Mouse (Mus musculus) adipocyte (in vitro differentiated cells): ENCODE measurements around the gene Mospd1.

Source experiments
- DNase-seq: peaks from one replicate; pipeline ENCODE4 v3.0.0-alpha.2; 2016; ENCODE audit warnings: low spot score

Mospd1 gene

DNA sequence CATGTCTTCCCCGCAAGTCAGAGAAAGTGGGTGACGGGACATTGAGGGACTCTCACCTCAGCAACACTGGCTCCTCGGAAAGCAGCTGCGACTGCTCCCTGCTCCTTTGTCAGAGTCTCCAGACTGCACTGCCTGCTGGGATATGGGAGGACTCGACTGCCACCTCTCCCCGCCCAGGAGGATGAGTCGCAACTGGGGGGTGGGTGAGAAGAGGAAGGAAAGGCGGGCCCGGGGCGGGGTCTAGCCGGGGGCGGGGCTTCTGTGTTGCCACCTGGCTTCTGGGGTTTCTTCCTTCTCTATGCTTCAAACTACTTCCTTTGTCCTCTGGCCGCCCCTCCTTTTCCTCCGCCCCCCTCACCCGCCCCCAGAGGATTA lies at the start of gene Mospd1:
Mospd1 (minus strand) TSS at position 137 of the 375 bp plus-strand sequence.
- peak; percentile 86 for DNase-seq

DNA sequence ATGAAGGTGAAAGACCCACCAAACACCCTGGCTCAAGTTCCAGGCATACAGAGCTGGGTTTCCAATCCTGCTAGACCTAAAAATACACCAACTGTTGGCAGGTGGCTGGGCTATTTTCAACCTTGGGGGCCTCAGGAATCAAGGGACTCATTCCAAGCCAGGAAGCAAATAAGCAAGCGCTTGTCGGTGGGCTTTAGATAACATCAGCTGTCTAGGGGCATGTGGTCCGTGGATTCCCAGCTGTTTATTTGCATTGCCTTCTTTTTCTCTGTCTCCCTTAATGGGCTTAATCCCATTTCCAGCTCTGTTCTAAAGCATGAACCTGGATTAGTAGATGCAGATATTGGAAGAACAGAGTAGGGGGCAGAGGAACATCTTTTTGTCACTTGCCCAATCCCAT lies 16.1 kb upstream of the Mospd1 start:
- DNase-seq = no peak

DNA sequence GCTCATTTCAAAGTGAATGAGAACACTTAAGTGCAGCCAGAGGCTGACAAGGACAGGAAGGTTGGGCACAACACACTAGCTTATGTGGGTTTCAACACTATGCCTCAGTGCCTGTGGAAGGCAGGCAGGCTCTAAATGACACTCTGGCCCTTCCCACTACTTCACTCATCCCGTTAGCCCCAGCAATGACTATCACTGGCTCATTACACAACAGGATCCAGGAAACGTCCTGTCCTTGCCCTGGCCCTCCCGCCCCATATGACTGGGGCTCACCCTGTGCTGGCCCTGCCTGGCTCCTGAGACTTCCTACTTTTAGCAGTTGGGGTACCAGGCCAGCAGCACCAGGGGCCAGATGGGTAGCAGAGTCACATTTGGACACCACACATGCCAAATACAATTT lies 12.8 kb upstream of the Mospd1 start:
- peak; percentile 14 for DNase-seq

DNA sequence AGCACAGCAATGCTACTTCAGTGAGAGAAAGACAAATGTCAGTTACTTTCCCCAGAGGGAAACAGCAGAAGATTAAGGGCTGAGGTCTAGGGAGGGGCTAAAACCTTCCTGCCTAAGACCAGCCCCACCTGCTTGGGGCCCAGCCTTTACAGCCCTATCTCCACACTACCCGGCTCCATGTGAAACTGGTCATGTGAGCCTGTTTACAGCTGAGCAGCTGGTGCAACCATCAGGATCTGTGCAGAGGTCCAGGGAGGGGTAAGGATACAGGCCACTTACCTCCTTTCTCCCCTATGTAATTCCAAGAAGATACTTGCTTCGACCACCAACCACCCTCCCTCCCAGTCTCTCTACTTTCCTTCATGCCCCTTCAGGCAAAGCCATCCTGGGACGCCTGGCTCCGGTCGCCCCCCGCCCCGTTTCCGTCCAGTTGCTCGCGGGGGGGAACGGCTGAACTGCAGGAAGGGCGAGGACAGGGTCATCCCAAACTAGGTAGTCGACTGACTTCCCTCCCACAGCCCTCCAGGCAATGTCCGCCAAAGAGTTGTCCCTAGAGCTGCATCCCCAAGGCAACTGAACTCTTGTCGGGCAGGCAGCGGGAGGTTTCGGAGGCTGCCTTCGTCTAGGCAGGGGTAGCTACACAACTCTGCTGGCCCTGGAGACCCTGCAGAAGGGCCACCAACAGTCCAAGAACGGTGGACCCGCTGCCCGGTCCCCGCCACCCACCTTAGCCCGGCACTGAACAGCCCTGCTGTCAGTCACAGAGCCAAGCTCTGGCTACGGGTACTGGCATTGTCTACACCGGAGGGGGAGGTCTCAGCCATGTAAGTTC lies 552 bp downstream of the Mospd1 start:
- DNase-seq = peak; percentile 64

DNA sequence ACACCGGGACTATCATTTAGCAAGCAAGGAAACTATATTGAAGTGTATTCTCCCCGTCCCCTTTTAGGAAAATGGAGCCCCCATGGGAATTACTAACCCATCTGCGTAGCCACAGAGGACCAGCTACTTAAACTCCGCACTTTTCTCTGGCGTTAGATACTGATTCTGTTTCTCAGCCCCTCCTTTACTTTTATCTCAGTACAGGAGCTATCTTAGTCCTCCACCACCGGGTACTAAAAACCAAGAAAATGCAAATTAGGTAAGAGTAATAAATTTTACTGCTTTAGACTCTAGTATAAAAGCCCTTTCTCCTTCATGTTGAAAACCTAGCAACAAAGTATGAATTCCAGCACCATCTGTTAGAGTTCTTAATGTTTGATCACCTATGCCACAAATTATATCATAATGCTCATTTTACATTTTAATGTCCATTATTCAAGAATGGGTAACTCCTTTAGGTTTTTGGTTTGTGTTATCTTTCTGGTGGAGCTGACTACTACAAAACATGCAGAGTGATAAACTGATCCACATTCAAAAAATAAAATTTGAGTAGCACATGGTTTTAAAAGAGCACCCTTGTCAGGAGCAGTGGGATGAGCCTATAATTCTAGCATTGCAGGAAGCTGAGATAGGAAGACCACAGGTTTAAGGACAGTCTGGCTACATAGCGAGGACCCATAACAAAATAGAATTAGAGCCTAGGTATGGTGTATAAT lies 5.5 kb downstream of the Mospd1 start:
- no peak for DNase-seq

DNA sequence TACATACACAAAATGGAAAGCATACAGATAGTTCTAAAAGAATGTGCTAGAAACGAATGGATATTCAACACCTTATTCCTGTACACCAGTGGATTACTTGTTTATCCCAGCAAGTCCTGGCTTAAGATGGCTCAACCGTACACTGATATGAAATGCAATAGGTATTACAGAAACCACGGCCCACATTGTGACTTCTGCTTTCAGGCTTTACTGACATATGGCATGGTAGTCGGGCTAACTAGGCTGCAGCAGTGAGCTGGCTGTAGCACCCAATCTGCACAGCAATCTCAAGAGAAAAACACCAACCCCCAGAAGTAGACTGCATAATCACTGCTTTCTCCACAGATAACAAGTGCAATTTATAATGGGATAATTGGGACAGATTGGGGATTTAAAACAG lies 21.9 kb downstream of the Mospd1 start:
- no peak for DNase-seq

DNA sequence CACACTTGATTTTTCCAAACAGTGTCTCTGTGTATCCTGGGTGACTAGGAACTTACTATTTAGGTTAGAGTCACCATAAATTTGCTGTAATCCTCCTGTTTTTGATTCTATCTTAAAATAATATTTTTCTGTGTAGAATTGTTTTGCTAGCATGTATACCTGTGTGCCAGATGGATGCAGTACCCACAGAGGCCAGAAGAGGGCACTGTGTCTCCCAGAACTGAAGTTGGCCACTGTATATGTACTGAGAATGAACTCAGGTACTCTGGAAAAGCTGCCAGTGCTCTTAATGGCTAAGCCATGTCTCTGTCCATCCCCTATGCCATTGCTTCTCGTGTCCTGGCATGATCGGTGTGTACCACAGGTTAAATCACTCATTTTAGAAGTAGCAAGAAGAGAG lies 28.8 kb downstream of the Mospd1 start:
- peak; percentile 51 for DNase-seq

DNA sequence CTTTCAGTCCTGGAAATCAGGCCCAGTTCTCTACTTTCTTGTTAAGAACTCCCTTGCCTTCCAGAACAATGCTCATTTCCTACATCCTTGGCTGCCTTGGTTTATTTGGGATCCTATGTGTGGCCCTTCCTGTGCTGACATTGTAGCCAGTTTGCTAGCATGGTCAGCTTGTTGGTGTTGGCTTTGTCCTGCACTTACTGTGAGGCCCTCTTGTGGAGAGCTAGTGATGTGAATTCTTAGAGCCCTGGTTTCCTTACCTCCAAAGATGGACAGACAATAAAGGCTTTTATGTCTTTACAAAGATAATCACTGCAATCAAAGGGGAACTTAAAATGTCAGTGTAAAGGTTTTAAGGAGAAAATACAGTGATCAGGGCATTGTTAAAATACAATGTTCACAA lies 32.9 kb downstream of the Mospd1 start:
- DNase-seq = no peak

DNA sequence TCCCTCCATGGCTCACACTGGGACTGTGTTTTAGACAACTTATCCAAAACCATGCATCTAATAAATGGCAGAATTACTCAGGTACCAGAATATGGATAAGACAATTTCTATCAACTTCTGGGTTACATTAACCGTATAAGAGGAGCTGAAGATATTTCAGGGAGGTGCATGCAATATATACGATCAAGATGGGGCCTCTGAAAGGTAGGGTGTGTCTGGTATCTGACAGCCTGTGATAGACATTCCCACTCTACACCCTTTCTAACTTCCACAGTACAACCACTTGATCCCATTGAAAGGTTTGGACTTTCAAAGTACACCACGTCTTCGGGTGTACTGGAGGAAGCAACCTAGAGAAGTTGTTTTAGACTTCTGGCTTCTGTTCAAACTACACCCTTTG lies 39.9 kb downstream of the Mospd1 start:
- no peak for DNase-seq

DNA sequence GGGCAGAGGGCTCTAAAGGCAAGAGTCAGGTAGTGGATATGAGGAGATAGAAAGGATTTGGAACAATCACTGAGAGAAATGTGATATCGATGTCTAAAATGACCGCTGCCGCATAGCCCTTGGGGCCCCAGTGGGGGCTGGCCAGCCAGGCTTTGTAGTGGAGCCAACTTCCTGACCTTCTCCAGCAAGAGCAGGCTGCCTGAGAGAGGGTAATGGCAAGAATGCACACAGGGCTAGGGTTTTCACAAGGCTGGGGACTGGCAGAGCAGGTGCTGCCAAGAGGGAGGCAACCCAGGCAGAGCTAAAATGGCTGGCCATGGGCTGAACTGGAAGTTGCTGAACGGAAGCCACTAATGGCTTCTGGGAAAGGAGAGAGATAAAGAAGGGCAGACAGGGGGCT lies 49.2 kb downstream of the Mospd1 start:
- no peak for DNase-seq

DNA sequence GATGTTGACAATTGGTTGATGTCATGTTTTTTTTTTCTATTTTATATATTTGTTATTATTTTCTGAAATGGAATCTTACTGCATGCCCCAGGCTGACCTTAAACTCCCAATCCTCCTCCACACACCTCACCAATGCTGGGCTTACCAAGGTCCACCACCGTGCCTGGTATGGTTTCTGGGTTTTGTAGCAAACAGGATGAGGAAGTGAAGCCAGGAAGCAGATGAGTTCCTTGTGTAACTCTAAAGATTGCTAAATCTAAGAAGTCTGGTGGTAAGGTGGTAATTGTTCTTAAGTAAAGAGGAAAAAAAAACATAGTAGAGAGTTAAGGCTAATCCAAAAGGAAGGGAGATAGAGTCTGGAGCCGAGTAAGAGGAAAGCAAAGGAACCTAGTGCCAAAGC lies 49.7 kb downstream of the Mospd1 start:
- no peak for DNase-seq
